Mouse (Mus musculus) bone marrow, adult 2 months (tissue): ENCODE data around the gene Itga9.

ENCODE experiments used
- CTCF ChIP-seq: fragments of 200-500 bp; IDR thresholded peaks from 2 replicates; pipeline ENCODE4 v1.5.1; 2011; ENCODE audit warnings: low read length, control low read depth; ENCODE audit not compliant: control insufficient read depth, insufficient read depth
- POLR2A ChIP-seq: fragments of 200-500 bp; IDR thresholded peaks from 2 replicates; pipeline ENCODE4 v1.6.1; 2011; ENCODE audit warnings: low read depth, mild to moderate bottlenecking, control low read depth, low read length, borderline replicate concordance; ENCODE audit not compliant: control insufficient read depth

- TF ChIP-seq CTCF (no peak), POLR2A (no peak)
Measured at GRCm38 (mm10) chr9:118688248-118688647, 81.8 kb downstream of the Itga9 start.
